Mouse (Mus musculus) frontal cortex, adult 2 months (tissue): Measurements from ENCODE around the gene Dusp9. TPM values are rescaled to one million over a fixed set of nuclear protein-coding genes. Genes with fewer than 3 reads are reported as not detected.

Experiments used
- DNase-seq, 2 experiments: peaks; one replicate each; pipeline ENCODE4 v3.0.0; 2022; ENCODE audit warnings: low spot score in 1 of 2; ENCODE audit errors: extremely low spot score in 1 of 2
- polyA plus RNA-seq: library from polyadenylated mRNA; depleted of rRNA; stranded (reverse); fragments of >200 nt; gene quantifications from 2 replicates; pipeline ENCODE4 v1.2.3, GENCODE M21; 2012; rRNA removed

The Dusp9 gene
- polyA plus RNA-seq, 1 experiment: 1.0 TPM

DNA sequence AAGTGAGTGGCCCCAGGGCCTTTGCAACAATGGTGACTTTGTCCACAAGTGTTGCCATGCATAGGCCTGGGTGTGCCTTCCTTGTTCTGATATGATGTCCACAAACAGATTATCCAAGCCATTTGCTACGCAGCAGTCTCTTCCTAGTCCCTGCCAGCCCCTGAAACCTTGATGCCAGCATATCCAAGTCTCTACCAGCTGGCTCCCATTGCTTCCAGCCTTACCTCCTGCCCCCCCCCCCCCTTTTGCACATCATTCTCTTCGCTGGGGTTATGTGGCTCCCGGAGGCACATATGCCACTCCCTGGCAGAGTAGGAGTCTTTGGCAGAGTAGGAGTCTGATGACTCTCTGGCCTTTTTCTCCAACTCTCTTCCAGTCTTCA is 21.1 kb downstream of the Dusp9 start:
- no peak for DNase-seq

DNA sequence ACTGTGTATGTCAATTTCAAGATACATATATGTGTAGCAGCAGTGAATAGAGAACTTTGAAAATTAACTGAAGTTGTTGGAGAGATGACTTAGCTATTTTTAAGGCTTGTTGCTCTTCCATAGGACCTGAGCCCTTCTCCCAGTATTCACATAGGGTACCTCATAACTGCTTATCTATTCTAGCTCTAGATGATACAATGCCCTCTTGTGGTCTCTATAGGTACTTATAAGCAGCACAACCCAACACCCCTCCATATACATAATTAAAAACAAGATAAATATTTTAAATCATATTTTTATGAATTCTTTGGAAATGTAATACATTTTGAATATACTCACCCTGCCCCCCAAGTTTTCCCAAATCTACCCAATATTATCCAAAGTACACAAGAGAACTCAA is 23.9 kb downstream of the Dusp9 start:
- DNase-seq: peak in 1 of 2 experiments; percentile 34

DNA sequence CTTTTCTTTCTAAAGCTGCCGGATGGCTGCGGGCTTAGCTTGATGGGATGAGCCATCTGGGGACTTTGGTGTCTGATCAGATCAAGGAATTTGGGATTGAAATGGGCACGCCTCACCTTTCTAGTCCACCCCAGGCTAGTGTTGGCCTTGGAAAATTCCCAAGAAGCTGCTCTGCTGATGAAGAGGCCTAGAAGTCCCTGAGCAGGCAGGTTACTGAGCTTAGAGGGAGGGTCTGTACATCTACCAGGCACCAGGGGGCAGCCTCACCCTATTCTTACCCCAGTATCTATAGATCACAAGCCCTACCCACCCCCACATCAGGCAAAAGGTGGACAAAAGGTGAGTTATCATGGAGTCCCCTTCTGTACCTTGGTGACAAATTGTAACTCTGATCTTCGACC is 32.8 kb downstream of the Dusp9 start:
- DNase-seq: peak in 1 of 2 experiments; percentile 52

DNA sequence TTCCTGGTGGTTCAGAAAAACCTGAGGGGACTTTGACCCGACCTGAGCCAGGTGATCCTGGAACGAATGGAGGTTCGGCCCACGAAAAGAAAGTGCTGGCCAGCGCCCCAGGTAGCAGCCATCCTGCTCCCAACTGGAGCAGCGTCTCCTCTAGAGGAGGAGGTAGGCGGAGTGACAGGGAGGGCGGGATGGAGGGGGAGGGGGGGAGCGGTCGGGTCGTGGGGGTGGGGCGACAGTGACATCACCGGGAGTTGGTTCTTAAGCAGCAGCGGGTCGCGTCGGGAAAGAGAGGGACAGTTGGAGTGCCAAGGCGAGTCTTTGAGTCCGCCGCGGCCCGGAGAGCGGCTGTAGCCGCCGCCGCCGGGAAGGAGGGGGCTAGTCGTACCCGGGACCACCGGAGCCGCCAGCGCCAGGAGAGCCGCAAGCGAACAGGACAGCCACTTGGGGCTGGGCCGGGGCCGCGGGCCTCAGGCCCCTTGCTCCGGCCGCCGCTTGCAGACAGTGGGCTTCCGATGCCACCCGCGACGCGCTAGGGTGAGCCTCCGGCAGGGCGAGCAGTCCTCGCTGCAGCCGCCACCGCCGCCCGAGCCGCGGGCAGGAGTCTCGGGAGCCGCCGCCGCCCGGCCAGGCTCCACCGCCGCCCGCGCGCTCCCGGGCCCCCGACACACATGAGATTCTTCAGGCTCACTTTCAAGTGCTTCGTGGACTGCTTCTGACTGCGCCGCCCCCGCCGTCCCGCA is 33.8 kb downstream of the Dusp9 start, which contains the start of gene Slc6a8:
Slc6a8 (plus strand) TSS at position 272 of the 740 bp plus-strand sequence.
- DNase-seq: peak in 1 of 2 experiments; percentile 62

DNA sequence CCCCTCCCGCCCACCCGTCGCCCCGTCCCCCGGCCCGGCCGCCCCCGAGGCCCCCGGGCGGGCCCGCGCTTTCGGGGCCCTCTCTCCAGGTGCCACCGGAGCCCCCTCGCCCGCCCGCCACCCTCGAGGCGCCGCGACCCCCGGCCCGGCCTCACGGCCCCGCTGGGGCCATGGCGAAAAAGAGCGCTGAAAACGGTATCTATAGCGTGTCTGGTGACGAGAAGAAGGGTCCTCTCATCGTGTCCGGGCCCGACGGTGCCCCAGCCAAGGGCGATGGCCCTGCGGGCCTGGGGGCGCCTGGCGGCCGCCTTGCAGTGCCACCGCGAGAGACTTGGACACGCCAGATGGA is 34.4 kb downstream of the Dusp9 start:
- DNase-seq: no peak

DNA sequence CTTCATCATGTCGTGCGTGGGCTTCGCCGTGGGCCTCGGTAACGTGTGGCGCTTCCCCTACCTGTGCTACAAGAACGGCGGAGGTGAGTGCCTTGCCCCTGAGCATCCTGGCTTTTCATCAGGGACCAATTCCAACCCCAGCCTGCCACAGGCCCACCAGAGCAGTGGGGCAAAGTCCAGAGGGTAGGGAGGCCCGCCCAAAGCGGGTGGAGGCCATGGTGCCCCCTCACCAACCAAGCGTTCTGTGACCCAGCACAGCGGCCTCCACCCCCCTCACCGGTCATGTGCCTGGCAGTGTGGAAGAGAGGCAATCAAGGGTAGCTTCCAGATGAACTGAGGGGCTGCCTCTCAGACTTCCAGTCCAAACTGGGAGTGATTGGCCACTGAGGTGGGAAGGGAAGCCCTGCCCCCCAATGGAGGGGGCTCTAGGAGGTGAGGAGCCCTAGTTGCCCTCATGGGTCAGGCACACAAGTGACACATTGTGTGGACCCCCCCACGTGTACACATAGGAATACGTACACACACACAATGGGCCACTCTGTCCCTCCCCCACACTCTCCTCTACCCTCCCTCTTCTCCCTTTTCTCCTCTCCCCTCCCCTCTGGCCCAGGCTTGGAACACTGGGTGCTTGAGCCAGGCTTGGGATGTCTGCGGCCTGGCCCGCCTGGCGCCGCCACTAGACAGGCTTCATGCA is 34.9 kb downstream of the Dusp9 start:
- DNase-seq: peak in 1 of 2 experiments; percentile 25

DNA sequence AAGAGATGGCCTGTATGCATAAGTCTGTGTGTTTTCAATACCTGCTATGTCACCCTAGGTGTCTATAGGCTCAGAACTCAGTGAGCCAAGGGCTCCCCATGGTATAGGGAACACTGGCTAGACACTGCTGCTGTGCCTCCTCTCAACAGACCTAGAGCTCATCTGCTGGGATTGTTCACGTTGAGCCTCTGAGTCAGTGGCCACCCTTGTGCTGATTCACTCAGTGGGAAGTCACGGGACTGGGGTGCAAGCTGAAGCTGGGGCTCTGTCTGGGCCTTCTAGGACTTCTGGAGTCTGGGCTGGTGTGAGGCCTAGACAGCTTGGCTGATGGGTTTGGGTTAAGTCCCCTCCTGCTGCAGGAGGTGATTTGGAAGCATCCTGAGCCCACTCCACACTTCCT is 36.0 kb downstream of the Dusp9 start:
- peak in 1 of 2 experiments; percentile 31 for DNase-seq

DNA sequence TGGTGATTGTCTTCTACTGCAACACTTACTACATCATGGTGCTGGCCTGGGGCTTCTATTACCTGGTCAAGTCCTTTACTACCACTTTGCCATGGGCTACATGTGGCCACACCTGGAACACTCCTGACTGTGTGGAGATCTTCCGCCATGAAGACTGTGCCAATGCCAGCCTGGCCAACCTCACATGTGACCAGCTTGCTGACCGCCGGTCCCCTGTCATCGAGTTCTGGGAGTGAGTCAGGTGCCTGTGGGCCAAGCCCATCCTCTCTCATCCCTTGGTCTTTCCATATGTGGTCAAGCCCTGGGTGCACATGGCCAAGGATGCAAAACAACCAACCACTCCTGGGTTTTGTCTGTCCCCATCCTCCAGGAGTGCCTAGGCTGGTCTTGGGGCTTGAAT is 37.4 kb downstream of the Dusp9 start:
- DNase-seq: no peak

DNA sequence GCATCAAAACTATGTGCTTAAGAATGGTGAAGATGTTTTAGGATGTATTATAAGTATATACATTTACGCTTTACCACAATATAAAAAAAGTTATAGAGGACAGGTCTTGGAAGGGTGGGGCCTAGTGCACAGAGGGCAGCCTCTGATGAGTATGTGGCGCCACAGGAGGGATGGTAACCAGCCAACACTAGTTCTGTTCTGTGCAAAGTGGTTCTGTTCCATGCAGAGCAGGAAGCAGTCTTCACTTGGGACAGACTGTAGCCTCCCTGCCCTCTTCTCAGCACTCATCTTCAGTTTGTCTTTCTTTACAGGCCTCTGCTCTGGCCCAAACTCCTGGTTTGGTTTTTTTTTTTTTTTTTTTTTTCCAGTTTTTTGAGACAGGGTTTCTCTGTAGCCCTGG is 44.9 kb downstream of the Dusp9 start:
- DNase-seq: no peak

DNA sequence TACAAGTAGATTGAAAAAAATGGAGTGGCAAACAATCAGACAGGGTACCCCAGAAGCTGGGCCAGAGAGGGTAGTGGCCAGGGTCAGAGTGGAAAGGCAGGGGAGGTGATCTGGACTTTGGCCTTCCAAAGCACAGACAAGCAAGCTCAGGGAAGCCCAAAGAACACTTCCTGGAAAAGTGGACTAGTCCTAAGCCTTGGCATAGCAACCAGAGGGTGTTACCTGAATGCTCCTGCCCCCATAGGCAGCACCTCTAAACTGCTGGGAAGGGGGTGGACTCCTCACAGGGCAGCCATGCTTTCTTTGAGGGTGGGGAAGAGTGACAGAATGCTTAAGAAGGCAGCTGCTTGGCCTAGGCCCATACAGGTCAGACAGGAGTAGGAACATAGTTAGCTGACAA is 45.8 kb downstream of the Dusp9 start:
- no peak for DNase-seq

DNA sequence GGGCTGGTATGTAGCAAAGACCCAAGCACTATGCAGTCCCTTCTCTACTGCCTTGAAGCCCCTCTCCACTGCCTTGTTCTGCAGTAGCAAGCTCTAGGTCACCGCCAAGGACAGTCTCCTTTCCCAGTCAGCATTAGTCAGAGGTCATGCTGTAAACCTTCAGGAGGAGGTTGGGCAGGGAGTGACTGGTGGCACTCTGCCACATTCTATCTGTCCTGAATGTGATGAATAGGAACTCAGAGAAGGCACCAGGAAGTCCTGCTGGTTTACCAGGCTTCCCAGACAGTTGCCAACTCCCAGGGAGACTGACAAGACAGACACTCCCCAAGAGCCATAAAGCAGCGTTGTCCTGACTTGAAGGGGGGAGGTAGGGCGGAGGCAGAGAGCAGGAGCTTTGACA is 46.4 kb downstream of the Dusp9 start:
- DNase-seq: no peak

DNA sequence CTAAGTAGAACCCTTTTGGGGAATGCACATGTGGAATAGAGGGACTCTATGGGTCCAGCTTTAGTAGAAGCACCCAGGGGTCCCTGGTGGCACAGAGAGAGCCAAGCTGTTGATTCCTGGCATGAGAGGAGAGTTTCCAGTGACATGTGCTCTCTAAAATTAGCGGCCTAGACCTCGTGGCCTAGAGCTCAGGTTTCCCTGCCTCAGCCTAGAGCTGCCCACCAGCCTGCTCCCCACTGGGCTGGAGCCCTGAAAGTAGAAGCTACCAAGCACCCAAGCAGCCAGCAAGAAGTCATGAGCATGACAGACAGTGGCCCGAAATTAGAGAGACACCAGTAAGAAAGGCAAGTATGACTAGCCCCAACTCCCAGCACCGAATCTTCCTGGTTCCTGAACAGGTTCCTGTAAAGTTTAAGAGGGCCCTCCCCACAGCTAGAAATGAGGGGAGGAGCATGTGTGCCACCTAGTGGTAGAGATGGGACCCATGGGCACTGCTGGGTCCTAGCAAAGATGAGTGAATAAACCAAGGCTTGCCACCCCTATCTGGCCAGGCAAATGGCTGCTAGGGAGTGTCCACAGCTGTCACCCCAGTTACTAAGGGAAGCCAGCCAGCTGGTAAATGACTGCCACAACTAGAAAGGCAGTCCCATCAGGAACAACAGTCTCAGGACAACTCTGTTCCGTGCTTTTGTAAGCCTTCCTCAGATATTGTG is 51.9 kb downstream of the Dusp9 start:
- DNase-seq: peak in 1 of 2 experiments; percentile 63

Other genes with a start within 250 kb of the Dusp9 start
- gene Gm18336, start 240.7 kb upstream of the Dusp9 start, polyA plus RNA-seq: 0.13 and 0.16 TPM in 2 replicates
- 0.95 and 1.6 TPM in 2 replicates for gene Zfp92, start 228.3 kb upstream of the Dusp9 start, polyA plus RNA-seq
- gene Trex2, start 204.1 kb upstream of the Dusp9 start, polyA plus RNA-seq: not detected in 2 replicates
- 11.7 and 12.7 TPM in 2 replicates for gene Haus7, start 180.4 kb upstream of the Dusp9 start, polyA plus RNA-seq
- 28.2 and 30.2 TPM in 2 replicates for gene Bgn, start 155.8 kb upstream of the Dusp9 start, polyA plus RNA-seq
- gene Atp2b3, start 136.3 kb upstream of the Dusp9 start, polyA plus RNA-seq: 29.2 and 35.8 TPM in 2 replicates
- 94.2 and 126 TPM in 2 replicates for gene Pnck, start 20.7 kb downstream of the Dusp9 start, polyA plus RNA-seq
- gene Slc6a8, start 33.7 kb downstream of the Dusp9 start, polyA plus RNA-seq: 116 TPM in 2 replicates
- gene Bcap31, start 76.8 kb downstream of the Dusp9 start, polyA plus RNA-seq: 77.3 and 81.6 TPM in 2 replicates
- gene Abcd1, start 77.2 kb downstream of the Dusp9 start, polyA plus RNA-seq: 15.8 and 17.6 TPM in 2 replicates
- 11.4 and 12.2 TPM in 2 replicates for gene Plxnb3, start 117.7 kb downstream of the Dusp9 start, polyA plus RNA-seq
- gene Srpk3, start 135.0 kb downstream of the Dusp9 start, polyA plus RNA-seq: 19.1 and 20.2 TPM in 2 replicates
- 545 and 567 TPM in 2 replicates for gene Idh3g, start 147.5 kb downstream of the Dusp9 start, polyA plus RNA-seq
- 142 and 161 TPM in 2 replicates for gene Ssr4, start 147.6 kb downstream of the Dusp9 start, polyA plus RNA-seq
- gene Pdzd4, start 185.6 kb downstream of the Dusp9 start, polyA plus RNA-seq: 89.4 and 92.9 TPM in 2 replicates